Mouse (Mus musculus) midbrain, embryonic 10.5 days (tissue): ENCODE measurements at regions not wholly inside any gene's neighbourhood (a gene's known extent, or its start where the extent isn't known, plus 50 kb on each side); places are given as distances from the start of the nearest gene placed in this dataset.
A peak's percentile ranks its signal among the peaks of the same experiment; 100 is the strongest.

Source experiments
- DNase-seq: peaks from one replicate; pipeline ENCODE4 v3.0.0-alpha.2; 2017; ENCODE audit warnings: low spot score
- H3K27ac ChIP-seq: fragments of 300-500 bp; sonication (generic); replicated peaks from 2 replicates; pipeline ENCODE4 v1.5.1; 2016; ENCODE audit warnings: mild to moderate bottlenecking
- H3K27me3 ChIP-seq: fragments of 300-500 bp; sonication (generic); 2 replicates; pipeline ENCODE4 v1.6.1; 2016; ENCODE audit warnings: low read depth, mild to moderate bottlenecking; ENCODE audit not compliant: poor library complexity, severe bottlenecking
- H3K36me3 ChIP-seq: fragments of 300-500 bp; sonication (generic); 2 replicates; pipeline ENCODE4 v1.6.1; 2016; ENCODE audit warnings: mild to moderate bottlenecking, moderate library complexity
- H3K4me1 ChIP-seq: fragments of 300-500 bp; sonication (generic); 2 replicates; pipeline ENCODE4 v1.6.1; 2016
- H3K4me3 ChIP-seq: fragments of 300-500 bp; sonication (generic); 2 replicates; pipeline ENCODE4 v1.5.1; 2016; ENCODE audit warnings: mild to moderate bottlenecking, moderate library complexity
- H3K9me3 ChIP-seq: fragments of 300-500 bp; sonication (generic); replicated peaks from 2 replicates; pipeline ENCODE4 v1.6.1; 2016; ENCODE audit warnings: mild to moderate bottlenecking
- WGBS: fragments of 180-500 bp; shearing (Covaris S2); methylation state at CpG from one replicate; pipeline ENCODE4 v1.1.7; 2016; 5-methylcytosine and 5-hydroxymethylcytosine counted together

- no peak overlapping the region for H3K4me3 ChIP-seq
- WGBS = 86% methylated on average over 5 of the region's 5 CpGs
- no peaks in the 10 kb centered on the region for H3K27me3 ChIP-seq
- no peak overlapping the region for H3K27ac ChIP-seq
- no peak for DNase-seq
- H3K9me3 ChIP-seq = no peaks in the 10 kb centered on the region
- H3K36me3 ChIP-seq = no peaks in the 10 kb centered on the region
- H3K4me1 ChIP-seq = peaks cover 20% of the 10 kb centered on the region
Observed at GRCm38 (mm10) chr1:155041592-155041991, 57.8 kb downstream of the Ier5 start.

GRCm38 (mm10) chr1:155040939-155041371 is 58.5 kb downstream of the Ier5 start:
- 86% methylated on average over 1 of the region's 1 CpGs for WGBS

GRCm38 (mm10) chr1:155040086-155040726 is 59.2 kb downstream of the Ier5 start:
- WGBS = 70% methylated on average over 9 of the region's 9 CpGs
- Histone ChIP-seq H3K36me3 (no peaks in the 10 kb centered on the region), H3K27me3 (no peaks in the 10 kb centered on the region), H3K27ac (peak overlapping the region; percentile 33; the same call in 1 of the 2 replicates), H3K4me1 (peaks cover 20% of the 10 kb centered on the region), H3K4me3 (no peak overlapping the region), H3K9me3 (no peaks in the 10 kb centered on the region)
- no peak for DNase-seq

More at GRCm38 (mm10) chr1:155040939-155041371, 58.5 kb downstream of the Ier5 start:
- Histone ChIP-seq H3K9me3 (no peaks in the 10 kb centered on the region), H3K36me3 (no peaks in the 10 kb centered on the region), H3K27me3 (no peaks in the 10 kb centered on the region), H3K27ac (no peak overlapping the region), H3K4me3 (no peak overlapping the region), H3K4me1 (peaks cover 20% of the 10 kb centered on the region)
- no peak for DNase-seq

GRCm38 (mm10) chr1:155038631-155039625 is 60.5 kb downstream of the Ier5 start:
- Histone ChIP-seq H3K36me3 (no peaks in the 10 kb centered on the region), H3K4me1 (peaks cover 20% of the 10 kb centered on the region), H3K4me3 (no peak overlapping the region), H3K27ac (no peak overlapping the region), H3K27me3 (no peaks in the 10 kb centered on the region), H3K9me3 (no peaks in the 10 kb centered on the region)
- no peak for DNase-seq
- 70% methylated on average over 11 of the region's 11 CpGs for WGBS

GRCm38 (mm10) chr1:155037479-155037878 is 62.0 kb downstream of the Ier5 start:
- Histone ChIP-seq H3K27ac (no peak overlapping the region), H3K4me3 (no peak overlapping the region), H3K9me3 (no peaks in the 10 kb centered on the region), H3K4me1 (peaks cover 20% of the 10 kb centered on the region), H3K36me3 (no peaks in the 10 kb centered on the region), H3K27me3 (no peaks in the 10 kb centered on the region)
- 82% methylated on average over 3 of the region's 3 CpGs for WGBS
- DNase-seq = no peak

GRCm38 (mm10) chr1:155030908-155031307 is 68.5 kb downstream of the Ier5 start:
- peaks cover 29% of the 10 kb centered on the region for H3K27me3 ChIP-seq
- DNase-seq = peak; percentile 41
- H3K4me3 ChIP-seq = no peak overlapping the region
- H3K36me3 ChIP-seq = no peaks in the 10 kb centered on the region
- no peaks in the 10 kb centered on the region for H3K9me3 ChIP-seq
- peaks cover 38% of the 10 kb centered on the region for H3K4me1 ChIP-seq
- H3K27ac ChIP-seq = peak overlapping the region; percentile 78
- 18% methylated on average over 9 of the region's 9 CpGs for WGBS

GRCm38 (mm10) chr1:155029195-155029879 is 70.1 kb downstream of the Ier5 start:
- no peak for DNase-seq
- Histone ChIP-seq H3K27me3 (peaks cover 36% of the 10 kb centered on the region), H3K4me3 (no peak overlapping the region), H3K9me3 (no peaks in the 10 kb centered on the region), H3K27ac (peak overlapping the region; percentile 38; the same call in 1 of the 2 replicates), H3K36me3 (no peaks in the 10 kb centered on the region), H3K4me1 (peaks cover 39% of the 10 kb centered on the region)
- 65% methylated on average over 17 of the region's 17 CpGs for WGBS

- no peak overlapping the region for H3K27ac ChIP-seq
- H3K9me3 ChIP-seq = no peaks in the 10 kb centered on the region
- peaks cover 39% of the 10 kb centered on the region for H3K4me1 ChIP-seq
- no peak for DNase-seq
- peaks cover 36% of the 10 kb centered on the region for H3K27me3 ChIP-seq
- H3K36me3 ChIP-seq = no peaks in the 10 kb centered on the region
- no peak overlapping the region for H3K4me3 ChIP-seq
- 52% methylated on average over 5 of the region's 5 CpGs for WGBS
Observed at GRCm38 (mm10) chr1:155028735-155029134, 70.7 kb downstream of the Ier5 start.

- Histone ChIP-seq H3K27me3 (peaks cover 36% of the 10 kb centered on the region), H3K36me3 (no peaks in the 10 kb centered on the region), H3K9me3 (no peaks in the 10 kb centered on the region), H3K27ac (no peak overlapping the region), H3K4me1 (peaks cover 39% of the 10 kb centered on the region), H3K4me3 (no peak overlapping the region)
- DNase-seq = no peak
- 79% methylated on average over 6 of the region's 6 CpGs for WGBS
Observed at GRCm38 (mm10) chr1:155028147-155028546, 71.3 kb downstream of the Ier5 start.

GRCm38 (mm10) chr1:155027583-155027982 is 71.9 kb downstream of the Ier5 start:
- DNase-seq = no peak
- no peak overlapping the region for H3K27ac ChIP-seq
- no peaks in the 10 kb centered on the region for H3K36me3 ChIP-seq
- H3K4me3 ChIP-seq = no peak overlapping the region
- peaks cover 36% of the 10 kb centered on the region for H3K27me3 ChIP-seq
- WGBS = 62% methylated on average over 7 of the region's 8 CpGs
- H3K9me3 ChIP-seq = no peaks in the 10 kb centered on the region
- H3K4me1 ChIP-seq = peaks cover 39% of the 10 kb centered on the region

- peak overlapping the region; percentile 0; the same call in 1 of the 2 replicates for H3K27ac ChIP-seq
- H3K4me3 ChIP-seq = no peak overlapping the region
- H3K9me3 ChIP-seq = no peaks in the 10 kb centered on the region
- no peaks in the 10 kb centered on the region for H3K36me3 ChIP-seq
- H3K4me1 ChIP-seq = peaks cover 29% of the 10 kb centered on the region
- WGBS = 11% methylated on average over 5 of the region's 5 CpGs
- peaks cover 36% of the 10 kb centered on the region for H3K27me3 ChIP-seq
- DNase-seq = peak; percentile 77
Observed at GRCm38 (mm10) chr1:155025862-155026478, 73.5 kb downstream of the Ier5 start.

- Histone ChIP-seq H3K9me3 (no peaks in the 10 kb centered on the region), H3K27me3 (peaks cover 9% of the 10 kb centered on the region; the same call in 1 of the 2 replicates), H3K36me3 (no peaks in the 10 kb centered on the region), H3K27ac (no peak overlapping the region), H3K4me3 (no peak overlapping the region), H3K4me1 (peaks cover 17% of the 10 kb centered on the region)
- WGBS = 79% methylated on average over 11 of the region's 11 CpGs
- DNase-seq = no peak
Observed at GRCm38 (mm10) chr1:155023324-155023723, 76.1 kb downstream of the Ier5 start.
